Mouse (Mus musculus) intestine, postnatal 0 days (tissue): Measurements from ENCODE around the gene Scfd2. TPM values are rescaled to one million over a fixed set of nuclear protein-coding genes. Genes with fewer than 3 reads are reported as not detected.

ENCODE experiments used
- ATAC-seq: fragments of 200-750 bp; cut with Nextera tagmentation; 2 replicates; pipeline ENCODE4 v1.8.0; 2017; ENCODE audit warnings: mild to moderate bottlenecking, moderate TSS enrichment, moderate library complexity
- H3K27ac ChIP-seq: fragments of 300-500 bp; sonication (generic); 2 replicates; pipeline ENCODE4 v1.5.1; 2014; ENCODE audit warnings: mild to moderate bottlenecking, low read depth, low read length, moderate library complexity
- H3K27me3 ChIP-seq: fragments of 300-500 bp; sonication (generic); replicated peaks from 2 replicates; pipeline ENCODE4 v1.6.1; 2014; ENCODE audit warnings: low read length, mixed read lengths; ENCODE audit not compliant: control insufficient read depth, insufficient read depth
- H3K36me3 ChIP-seq: fragments of 300-500 bp; sonication (generic); 2 replicates; pipeline ENCODE4 v1.6.1; 2014; ENCODE audit warnings: mild to moderate bottlenecking, moderate library complexity; ENCODE audit not compliant: control insufficient read depth, insufficient read depth
- H3K4me1 ChIP-seq: fragments of 300-500 bp; sonication (generic); replicated peaks from 2 replicates; pipeline ENCODE4 v1.6.1; 2014; ENCODE audit warnings: antibody characterized with exemption, low read length, mixed read lengths; ENCODE audit not compliant: control insufficient read depth, insufficient read depth
- H3K4me2 ChIP-seq: fragments of 300-500 bp; sonication (generic); replicated peaks from 2 replicates; pipeline ENCODE4 v1.6.1; 2014; ENCODE audit warnings: low read depth, mild to moderate bottlenecking, moderate library complexity
- H3K4me3 ChIP-seq: fragments of 300-500 bp; sonication (generic); 2 replicates; pipeline ENCODE4 v1.5.1; 2014; ENCODE audit warnings: low read depth, low read length
- H3K9ac ChIP-seq: fragments of 300-500 bp; sonication (generic); 2 replicates; pipeline ENCODE4 v1.6.1; 2014; ENCODE audit warnings: mild to moderate bottlenecking, low read depth, low read length
- H3K9me3 ChIP-seq: fragments of 300-500 bp; sonication (generic); 2 replicates; pipeline ENCODE4 v1.6.1; 2016; ENCODE audit warnings: mixed run types; ENCODE audit not compliant: control insufficient read depth
- CTCF ChIP-seq: sonication (generic); IDR thresholded peaks from 2 replicates; pipeline ENCODE4 v1.5.1; 2016; ENCODE audit warnings: low read depth, mild to moderate bottlenecking, control low read depth, antibody characterized with exemption, moderate library complexity
- WGBS: fragments of 180-500 bp; shearing (Covaris S2); extraction: QIAGEN DNeasy Blood & Tissue Kit; methylation state at CpG from one replicate; pipeline ENCODE4 v1.1.7; 2014; 5-methylcytosine and 5-hydroxymethylcytosine counted together
- polyA plus RNA-seq: library from polyadenylated mRNA; unstranded; fragments of >200 nt; fragmentation: Nextera tagmentation; extraction: Ambion mirVana; gene quantifications from 2 replicates; pipeline ENCODE4 v1.2.1, GENCODE M21; 2015

Gene Scfd2
- polyA plus RNA-seq, 1 experiment from 2014 or later, result 16.8 TPM

DNA sequence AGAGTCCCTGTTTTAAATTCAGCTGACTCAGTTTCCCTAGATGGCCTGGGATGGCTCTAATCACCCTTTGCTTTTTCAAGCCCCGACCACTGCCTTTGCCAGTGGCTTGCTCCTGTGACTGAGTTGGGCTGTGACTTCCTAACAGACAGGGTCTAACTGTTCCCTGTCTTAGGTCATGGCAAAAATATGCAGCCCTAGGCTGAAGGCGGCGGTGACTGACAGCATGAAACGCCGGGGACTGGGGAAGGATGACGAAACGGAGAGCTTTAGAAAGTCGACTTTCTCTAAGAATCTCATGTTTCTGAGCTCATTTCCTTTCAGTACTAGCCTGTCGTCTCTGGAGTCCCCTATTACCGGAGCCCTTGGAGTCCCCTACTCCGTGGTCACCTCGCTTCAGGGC is 359.4 kb downstream of the Scfd2 start:
- no peak for ATAC-seq
- Histone ChIP-seq H3K4me3 (no peak overlapping the region), H3K4me2 (no peak overlapping the region), H3K36me3 (no peaks in the 10 kb centered on the region), H3K9me3 (no peaks in the 10 kb centered on the region), H3K27me3 (no peaks in the 10 kb centered on the region), H3K4me1 (no peaks in the 10 kb centered on the region), H3K9ac (no peak overlapping the region), H3K27ac (no peak overlapping the region)
- no peak for TF ChIP-seq CTCF
- 60% methylated on average over 12 of the region's 12 CpGs for WGBS

DNA sequence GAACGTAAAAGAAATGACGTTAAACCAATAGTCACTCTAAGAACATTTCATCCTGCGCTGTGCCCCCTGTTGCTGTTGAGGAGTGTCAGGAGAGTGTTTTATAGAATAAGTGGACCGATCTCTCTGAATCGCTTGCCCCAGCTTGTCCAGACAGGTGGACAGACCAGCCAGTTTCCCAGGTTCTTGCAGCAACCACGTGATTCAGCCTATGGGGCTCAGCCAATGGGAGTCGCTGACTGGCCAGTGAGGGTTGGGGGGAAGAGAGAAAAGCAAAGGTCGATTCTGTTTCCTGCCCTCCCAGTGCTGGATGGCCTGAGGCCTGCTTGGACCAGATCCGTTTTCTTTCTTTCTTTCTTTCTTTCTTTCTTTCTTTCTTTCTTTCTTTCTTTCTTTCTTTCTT is 359.8 kb downstream of the Scfd2 start:
- H3K9me3 ChIP-seq, result no peaks in the 10 kb centered on the region
- no peak overlapping the region for H3K9ac ChIP-seq
- H3K27ac ChIP-seq, result no peak overlapping the region
- 54% methylated on average over 9 of the region's 9 CpGs for WGBS
- H3K4me3 ChIP-seq, result no peak overlapping the region
- no peak overlapping the region for H3K4me2 ChIP-seq
- H3K4me1 ChIP-seq, result no peaks in the 10 kb centered on the region
- TF ChIP-seq CTCF, result no peak
- H3K27me3 ChIP-seq, result no peaks in the 10 kb centered on the region
- no peak for ATAC-seq
- H3K36me3 ChIP-seq, result no peaks in the 10 kb centered on the region

DNA sequence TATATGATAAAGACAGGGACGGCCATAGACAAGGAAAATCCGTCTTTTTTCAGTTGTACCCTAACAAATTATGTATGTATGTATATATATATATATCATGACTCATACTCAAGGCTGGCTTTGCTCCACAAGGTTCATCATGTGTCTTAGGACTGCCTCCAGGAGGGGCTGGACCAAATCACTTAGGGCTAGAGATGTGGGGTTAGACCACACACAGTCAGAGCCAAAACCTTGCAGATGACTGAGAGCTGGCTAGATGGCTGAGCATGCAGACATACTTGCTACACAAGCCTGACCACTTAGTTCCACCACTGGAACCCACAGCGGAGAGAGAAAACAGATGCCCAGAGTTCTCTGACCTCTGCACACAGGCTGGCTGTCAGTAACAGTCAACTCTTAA is 363.5 kb downstream of the Scfd2 start:
- H3K9ac ChIP-seq, result no peak overlapping the region
- H3K27ac ChIP-seq, result no peak overlapping the region
- ATAC-seq, result no peak
- no peak overlapping the region for H3K4me3 ChIP-seq
- no peak for TF ChIP-seq CTCF
- WGBS, result 63% methylated on average over 3 of the region's 3 CpGs
- no peaks in the 10 kb centered on the region; the same call in 1 of the 2 replicates for H3K4me1 ChIP-seq
- H3K9me3 ChIP-seq, result no peaks in the 10 kb centered on the region
- H3K4me2 ChIP-seq, result no peak overlapping the region
- H3K27me3 ChIP-seq, result no peaks in the 10 kb centered on the region
- no peaks in the 10 kb centered on the region for H3K36me3 ChIP-seq

DNA sequence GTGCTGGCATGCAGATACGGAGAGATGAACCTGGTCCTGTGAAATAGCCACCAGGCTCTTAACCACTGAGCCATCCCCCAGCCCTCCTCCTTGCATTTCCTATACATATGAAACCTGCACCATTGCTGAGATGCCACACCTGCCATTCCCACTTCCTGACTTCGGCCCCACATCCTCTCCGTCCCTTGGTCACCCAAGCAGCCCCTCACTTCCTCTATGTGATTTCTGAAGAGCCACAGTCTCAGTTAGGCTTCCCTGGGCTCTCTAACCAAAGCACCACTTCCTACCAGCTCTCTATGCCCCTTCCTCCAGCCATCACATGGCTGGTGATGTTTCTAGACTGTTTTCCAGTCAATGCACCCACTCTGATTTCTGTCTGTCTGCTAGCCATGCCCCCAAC is 364.9 kb downstream of the Scfd2 start:
- H3K4me3 ChIP-seq, result no peak overlapping the region
- 90% methylated on average over 3 of the region's 3 CpGs for WGBS
- no peaks in the 10 kb centered on the region for H3K9me3 ChIP-seq
- ATAC-seq, result no peak
- peaks cover 4% of the 10 kb centered on the region; the same call in 1 of the 2 replicates for H3K4me1 ChIP-seq
- no peak overlapping the region for H3K27ac ChIP-seq
- no peaks in the 10 kb centered on the region for H3K27me3 ChIP-seq
- no peaks in the 10 kb centered on the region for H3K36me3 ChIP-seq
- no peak for TF ChIP-seq CTCF
- H3K4me2 ChIP-seq, result no peak overlapping the region
- H3K9ac ChIP-seq, result no peak overlapping the region

DNA sequence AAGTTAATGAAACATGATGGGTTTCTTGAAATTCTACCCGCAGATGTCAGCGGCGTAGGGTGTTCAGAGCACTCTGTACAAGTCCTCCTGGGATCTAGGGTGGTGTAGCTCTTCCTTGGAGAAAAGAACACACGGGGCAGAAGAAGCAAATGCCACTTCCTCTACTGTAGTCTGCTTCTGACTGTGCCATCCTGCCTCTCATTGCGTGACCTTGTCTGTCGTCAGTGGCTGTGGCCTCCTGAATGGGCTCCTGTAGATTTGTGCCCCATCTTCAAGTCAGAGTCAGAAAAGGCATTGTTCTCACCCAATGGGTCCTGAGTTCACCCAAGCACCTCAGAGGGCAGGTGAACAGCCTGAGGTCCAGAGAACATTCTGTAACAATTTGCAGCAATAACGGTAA is 367.0 kb downstream of the Scfd2 start:
- Histone ChIP-seq H3K9ac (no peak overlapping the region), H3K27ac (no peak overlapping the region), H3K4me3 (no peak overlapping the region), H3K4me2 (no peak overlapping the region), H3K4me1 (peaks cover 6% of the 10 kb centered on the region; the same call in 1 of the 2 replicates), H3K9me3 (no peaks in the 10 kb centered on the region), H3K27me3 (no peaks in the 10 kb centered on the region), H3K36me3 (no peaks in the 10 kb centered on the region)
- WGBS, result 91% methylated on average over 7 of the region's 7 CpGs
- TF ChIP-seq CTCF, result no peak
- no peak for ATAC-seq

DNA sequence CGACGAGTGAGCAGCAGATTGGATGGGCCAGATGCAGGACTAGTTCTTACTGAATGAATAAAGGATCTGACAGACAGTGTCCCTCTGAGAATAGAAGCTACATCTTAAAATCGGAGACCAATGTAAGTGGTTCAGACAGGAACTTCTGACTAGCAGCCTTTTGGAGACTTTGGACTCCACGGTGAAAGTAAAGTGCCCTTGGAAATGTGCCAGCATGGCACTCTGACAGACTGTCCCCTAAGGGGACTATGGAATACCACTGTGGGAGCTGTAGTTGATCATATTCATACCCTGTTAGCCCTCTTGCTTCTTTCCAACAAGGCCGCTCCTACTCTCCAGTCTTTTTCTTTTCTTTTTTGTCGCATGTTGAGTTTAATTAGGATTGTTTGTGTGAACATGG is 368.4 kb downstream of the Scfd2 start:
- H3K9me3 ChIP-seq, result no peaks in the 10 kb centered on the region
- H3K27me3 ChIP-seq, result no peaks in the 10 kb centered on the region
- H3K9ac ChIP-seq, result no peak overlapping the region
- H3K27ac ChIP-seq, result no peak overlapping the region
- no peak overlapping the region for H3K4me3 ChIP-seq
- H3K4me1 ChIP-seq, result peaks cover 6% of the 10 kb centered on the region; the same call in 1 of the 2 replicates
- H3K36me3 ChIP-seq, result no peaks in the 10 kb centered on the region
- no peak for TF ChIP-seq CTCF
- ATAC-seq, result peak; percentile 42
- no peak overlapping the region for H3K4me2 ChIP-seq
- 72% methylated on average over 6 of the region's 6 CpGs for WGBS

DNA sequence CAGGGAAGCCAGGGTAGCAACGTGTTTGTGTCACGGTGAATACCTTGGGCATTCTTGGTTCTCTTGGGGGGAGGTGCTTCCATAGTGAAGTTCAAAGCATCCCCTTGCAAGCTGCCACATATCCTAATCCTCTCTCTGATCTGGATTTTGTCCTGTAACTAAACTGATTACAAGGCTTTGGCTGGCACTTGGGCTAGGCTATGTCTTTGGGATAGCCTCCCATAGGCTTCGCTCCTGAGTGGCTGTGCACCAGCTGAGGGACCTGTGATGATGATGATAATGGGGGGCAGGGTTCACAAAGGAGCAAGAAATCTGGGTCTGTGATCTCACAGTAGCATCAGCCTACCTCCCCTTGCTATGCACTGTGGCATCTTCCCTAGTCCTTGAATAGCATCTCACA is 369.5 kb downstream of the Scfd2 start:
- Histone ChIP-seq H3K36me3 (no peaks in the 10 kb centered on the region), H3K4me1 (peaks cover 6% of the 10 kb centered on the region; the same call in 1 of the 2 replicates), H3K4me2 (peak overlapping the region; percentile 33; the same call in 1 of the 2 replicates), H3K27me3 (no peaks in the 10 kb centered on the region), H3K27ac (no peak overlapping the region), H3K9ac (no peak overlapping the region), H3K9me3 (no peaks in the 10 kb centered on the region), H3K4me3 (no peak overlapping the region)
- no peak for TF ChIP-seq CTCF
- no peak for ATAC-seq
- WGBS, result 62% methylated on average over 3 of the region's 3 CpGs
